Mouse (Mus musculus): ENCODE data around the gene Abcc9. TPM values are rescaled to one million over a fixed set of nuclear protein-coding genes. Genes with fewer than 3 reads are reported as not detected.

The Abcc9 gene
- polyA plus RNA-seq, 1 experiment from 2014 or later, result 0.47 TPM

DNA sequence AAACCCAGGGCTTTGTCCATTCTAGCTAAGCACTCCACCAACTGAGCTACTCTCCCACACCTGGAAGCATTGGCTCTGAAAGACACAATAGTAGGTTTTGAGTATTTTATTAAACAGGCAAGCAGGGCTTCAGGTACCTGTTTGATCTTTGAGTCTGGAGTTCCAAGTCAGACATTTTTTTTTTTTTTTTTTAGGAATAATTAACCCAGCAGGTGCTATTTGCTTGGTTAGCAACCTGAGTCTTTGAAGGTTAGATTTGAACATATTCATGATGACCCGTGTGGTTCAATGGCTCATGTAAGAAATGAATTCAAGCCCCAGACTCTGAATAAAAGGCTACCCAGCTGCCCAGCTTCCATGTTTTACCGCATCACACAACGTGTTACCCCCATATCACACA, 137.4 kb downstream of the Abcc9 start:
- WGBS, result 89% methylated on average over 3 of the region's 3 CpGs
- Histone ChIP-seq H3K9ac (ENCODE audit: low read length) (no peak overlapping the region), H3K4me1 (ENCODE audit: control insufficient read depth, insufficient read depth, low read length) (no peaks in the 10 kb centered on the region), H3K27me3 (ENCODE audit: control insufficient read depth, insufficient read depth, low read length) (peaks cover 11% of the 10 kb centered on the region), H3K4me3 (ENCODE audit: low read depth, low read length) (no peak overlapping the region), H3K9me3 (ENCODE audit: control insufficient read depth, low read length) (no peaks in the 10 kb centered on the region), H3K4me2 (ENCODE audit: low read depth, severe bottlenecking) (no peak overlapping the region), H3K27ac (replicated peaks; ENCODE audit: low read depth, low read length) (no peak overlapping the region), H3K36me3 (ENCODE audit: control insufficient read depth, insufficient read depth, low read length) (no peaks in the 10 kb centered on the region)
- ATAC-seq (ENCODE audit: insufficient number of reproducible peaks, low FRiP score, low TSS enrichment, low read depth) (no peak), DNase-seq (ENCODE audit: low spot score) (no peak)

DNA sequence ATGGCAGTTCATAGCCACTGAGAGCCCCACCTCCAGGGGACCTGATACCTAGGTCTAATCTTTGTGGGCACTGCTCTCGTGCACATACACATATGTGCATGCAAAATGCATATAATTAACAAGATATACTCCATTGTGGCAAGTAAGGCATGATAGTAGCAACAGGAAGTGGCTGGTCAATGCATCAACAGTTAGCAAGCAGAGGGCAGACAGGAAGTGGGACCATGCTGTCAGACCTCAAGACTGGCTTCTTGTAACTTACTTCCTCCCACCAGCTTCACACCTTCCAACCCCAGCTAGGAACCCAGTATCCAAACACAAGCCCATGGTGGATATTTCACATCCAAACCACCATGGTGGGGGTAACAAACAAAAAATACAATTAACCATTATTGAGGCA, 141.0 kb downstream of the Abcc9 start:
- Histone ChIP-seq H3K27me3 (ENCODE audit: control insufficient read depth, insufficient read depth, low read length) (no peaks in the 10 kb centered on the region), H3K36me3 (ENCODE audit: control insufficient read depth, insufficient read depth, low read length) (no peaks in the 10 kb centered on the region), H3K4me3 (ENCODE audit: low read depth, low read length) (no peak overlapping the region), H3K27ac (replicated peaks; ENCODE audit: low read depth, low read length) (no peak overlapping the region), H3K4me1 (ENCODE audit: control insufficient read depth, insufficient read depth, low read length) (no peaks in the 10 kb centered on the region), H3K9me3 (ENCODE audit: control insufficient read depth, low read length) (no peaks in the 10 kb centered on the region), H3K4me2 (ENCODE audit: low read depth, severe bottlenecking) (no peak overlapping the region), H3K9ac (ENCODE audit: low read length) (no peak overlapping the region)
- DNase-seq (ENCODE audit: low spot score) (no peak), ATAC-seq (ENCODE audit: insufficient number of reproducible peaks, low FRiP score, low TSS enrichment, low read depth) (no peak)
- WGBS, result 62% methylated on average over 1 of the region's 1 CpGs

- H3K36me3 ChIP-seq (ENCODE audit: control insufficient read depth, insufficient read depth, low read length), result no peaks in the 10 kb centered on the region
- H3K9ac ChIP-seq (ENCODE audit: low read length), result no peak overlapping the region
- no peak for ATAC-seq (ENCODE audit: insufficient number of reproducible peaks, low FRiP score, low TSS enrichment, low read depth)
- WGBS, result 83% methylated on average over 10 of the region's 10 CpGs
- no peaks in the 10 kb centered on the region for H3K9me3 ChIP-seq (ENCODE audit: control insufficient read depth, low read length)
- no peak overlapping the region for H3K4me2 ChIP-seq (ENCODE audit: low read depth, severe bottlenecking)
- H3K4me3 ChIP-seq (ENCODE audit: low read depth, low read length), result no peak overlapping the region
- no peak overlapping the region for H3K27ac ChIP-seq (replicated peaks; ENCODE audit: low read depth, low read length)
- no peaks in the 10 kb centered on the region for H3K4me1 ChIP-seq (ENCODE audit: control insufficient read depth, insufficient read depth, low read length)
- no peaks in the 10 kb centered on the region for H3K27me3 ChIP-seq (ENCODE audit: control insufficient read depth, insufficient read depth, low read length)
- DNase-seq (ENCODE audit: low spot score), result no peak
Observed at GRCm38 (mm10) chr6:142558772-142559679, 143.1 kb downstream of the Abcc9 start.

GRCm38 (mm10) chr6:142558076-142558475, 144.0 kb downstream of the Abcc9 start:
- H3K4me3 ChIP-seq (ENCODE audit: low read depth, low read length), result no peak overlapping the region
- ATAC-seq (ENCODE audit: insufficient number of reproducible peaks, low FRiP score, low TSS enrichment, low read depth) (no peak), DNase-seq (ENCODE audit: low spot score) (no peak)
- no peaks in the 10 kb centered on the region for H3K27me3 ChIP-seq (ENCODE audit: control insufficient read depth, insufficient read depth, low read length)
- H3K9me3 ChIP-seq (ENCODE audit: control insufficient read depth, low read length), result no peaks in the 10 kb centered on the region
- WGBS, result 82% methylated on average over 10 of the region's 10 CpGs
- H3K4me1 ChIP-seq (ENCODE audit: control insufficient read depth, insufficient read depth, low read length), result no peaks in the 10 kb centered on the region
- no peak overlapping the region for H3K9ac ChIP-seq (ENCODE audit: low read length)
- no peak overlapping the region for H3K27ac ChIP-seq (replicated peaks; ENCODE audit: low read depth, low read length)
- H3K4me2 ChIP-seq (ENCODE audit: low read depth, severe bottlenecking), result no peak overlapping the region
- H3K36me3 ChIP-seq (ENCODE audit: control insufficient read depth, insufficient read depth, low read length), result no peaks in the 10 kb centered on the region

- no peak overlapping the region for H3K9ac ChIP-seq (ENCODE audit: low read length)
- H3K4me1 ChIP-seq (ENCODE audit: control insufficient read depth, insufficient read depth, low read length), result no peaks in the 10 kb centered on the region
- H3K9me3 ChIP-seq (ENCODE audit: control insufficient read depth, low read length), result no peaks in the 10 kb centered on the region
- H3K27ac ChIP-seq (replicated peaks; ENCODE audit: low read depth, low read length), result no peak overlapping the region
- DNase-seq (ENCODE audit: low spot score), result no peak
- no peak for ATAC-seq (ENCODE audit: insufficient number of reproducible peaks, low FRiP score, low TSS enrichment, low read depth)
- H3K27me3 ChIP-seq (ENCODE audit: control insufficient read depth, insufficient read depth, low read length), result no peaks in the 10 kb centered on the region
- H3K4me2 ChIP-seq (ENCODE audit: low read depth, severe bottlenecking), result no peak overlapping the region
- 73% methylated on average over 1 of the region's 1 CpGs for WGBS
- no peaks in the 10 kb centered on the region for H3K36me3 ChIP-seq (ENCODE audit: control insufficient read depth, insufficient read depth, low read length)
- H3K4me3 ChIP-seq (ENCODE audit: low read depth, low read length), result no peak overlapping the region
Observed at GRCm38 (mm10) chr6:142555988-142556387, 146.1 kb downstream of the Abcc9 start.

GRCm38 (mm10) chr6:142551482-142551881, 150.6 kb downstream of the Abcc9 start:
- DNase-seq (ENCODE audit: low spot score), result no peak
- Histone ChIP-seq H3K4me1 (ENCODE audit: control insufficient read depth, insufficient read depth, low read length) (no peaks in the 10 kb centered on the region), H3K4me3 (ENCODE audit: low read depth, low read length) (no peak overlapping the region), H3K36me3 (ENCODE audit: control insufficient read depth, insufficient read depth, low read length) (no peaks in the 10 kb centered on the region), H3K27ac (replicated peaks; ENCODE audit: low read depth, low read length) (no peak overlapping the region), H3K27me3 (ENCODE audit: control insufficient read depth, insufficient read depth, low read length) (no peaks in the 10 kb centered on the region), H3K9ac (ENCODE audit: low read length) (no peak overlapping the region), H3K4me2 (ENCODE audit: low read depth, severe bottlenecking) (no peak overlapping the region), H3K9me3 (ENCODE audit: control insufficient read depth, low read length) (no peaks in the 10 kb centered on the region)
- no peak for ATAC-seq (ENCODE audit: insufficient number of reproducible peaks, low FRiP score, low TSS enrichment, low read depth)
- WGBS, result 82% methylated on average over 4 of the region's 4 CpGs

DNA sequence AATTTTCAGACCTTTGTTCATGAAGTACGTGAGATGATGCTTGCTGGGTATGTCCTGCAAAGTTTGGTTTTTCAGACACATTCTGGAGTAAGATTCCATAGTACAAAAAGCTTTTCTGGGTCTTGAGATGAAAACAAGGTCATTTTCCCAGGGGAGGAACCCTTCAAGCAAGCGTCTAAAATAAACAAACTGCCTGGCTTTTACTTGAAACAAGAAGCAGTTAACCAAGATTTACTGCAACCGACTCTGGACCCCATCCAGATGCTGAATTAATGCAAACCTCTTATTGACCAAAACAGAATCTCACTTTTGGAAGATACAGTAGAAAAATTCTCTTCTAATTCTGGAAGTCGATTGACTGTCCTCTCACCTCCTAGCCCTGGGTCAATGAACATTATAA, 151.2 kb downstream of the Abcc9 start:
- no peaks in the 10 kb centered on the region for H3K4me1 ChIP-seq (ENCODE audit: control insufficient read depth, insufficient read depth, low read length)
- H3K4me3 ChIP-seq (ENCODE audit: low read depth, low read length), result no peak overlapping the region
- DNase-seq (ENCODE audit: low spot score) (no peak), ATAC-seq (ENCODE audit: insufficient number of reproducible peaks, low FRiP score, low TSS enrichment, low read depth) (no peak)
- H3K27ac ChIP-seq (replicated peaks; ENCODE audit: low read depth, low read length), result no peak overlapping the region
- H3K4me2 ChIP-seq (ENCODE audit: low read depth, severe bottlenecking), result no peak overlapping the region
- no peaks in the 10 kb centered on the region for H3K9me3 ChIP-seq (ENCODE audit: control insufficient read depth, low read length)
- H3K9ac ChIP-seq (ENCODE audit: low read length), result no peak overlapping the region
- H3K27me3 ChIP-seq (ENCODE audit: control insufficient read depth, insufficient read depth, low read length), result no peaks in the 10 kb centered on the region
- no peaks in the 10 kb centered on the region for H3K36me3 ChIP-seq (ENCODE audit: control insufficient read depth, insufficient read depth, low read length)
- WGBS, result 59% methylated on average over 4 of the region's 4 CpGs

- H3K27me3 ChIP-seq (ENCODE audit: control insufficient read depth, insufficient read depth, low read length), result no peaks in the 10 kb centered on the region
- H3K4me2 ChIP-seq (ENCODE audit: low read depth, severe bottlenecking), result no peak overlapping the region
- H3K9ac ChIP-seq (ENCODE audit: low read length), result no peak overlapping the region
- no peak overlapping the region for H3K4me3 ChIP-seq (ENCODE audit: low read depth, low read length)
- H3K27ac ChIP-seq (replicated peaks; ENCODE audit: low read depth, low read length), result no peak overlapping the region
- ATAC-seq (ENCODE audit: insufficient number of reproducible peaks, low FRiP score, low TSS enrichment, low read depth), result no peak
- no peaks in the 10 kb centered on the region for H3K36me3 ChIP-seq (ENCODE audit: control insufficient read depth, insufficient read depth, low read length)
- DNase-seq (ENCODE audit: low spot score), result no peak
- 88% methylated on average over 2 of the region's 2 CpGs for WGBS
- no peaks in the 10 kb centered on the region for H3K4me1 ChIP-seq (ENCODE audit: control insufficient read depth, insufficient read depth, low read length)
- H3K9me3 ChIP-seq (ENCODE audit: control insufficient read depth, low read length), result no peaks in the 10 kb centered on the region
Observed at GRCm38 (mm10) chr6:142548377-142548776, 153.7 kb downstream of the Abcc9 start.

All from limb, embryonic 11.5 days (tissue).